Mouse (Mus musculus) testis, adult 2 months (tissue): ENCODE results near the gene Sds. TPM values are rescaled to one million over a fixed set of nuclear protein-coding genes. Genes with fewer than 3 reads are reported as not detected.

ENCODE experiments used
- H3K27ac ChIP-seq: fragments of 200-500 bp; 2 replicates; pipeline ENCODE4 v1.5.1; 2012; ENCODE audit warnings: low read depth, low read length; ENCODE audit not compliant: control insufficient read depth, insufficient read depth
- H3K27me3 ChIP-seq: fragments of 200-500 bp; 2 replicates; pipeline ENCODE4 v1.6.1; 2012; ENCODE audit warnings: mild to moderate bottlenecking, low read length, moderate library complexity; ENCODE audit not compliant: control insufficient read depth, insufficient read depth
- H3K36me3 ChIP-seq: fragments of 200-500 bp; 2 replicates; pipeline ENCODE4 v1.6.1; 2012; ENCODE audit warnings: mild to moderate bottlenecking, low read length; ENCODE audit not compliant: control insufficient read depth, insufficient read depth
- H3K4me1 ChIP-seq: fragments of 200-500 bp; 2 replicates; pipeline ENCODE4 v1.6.1; 2012; ENCODE audit warnings: low read length; ENCODE audit not compliant: control insufficient read depth, insufficient read depth
- H3K4me3 ChIP-seq: fragments of 200-500 bp; 2 replicates; pipeline ENCODE4 v1.5.1; 2012; ENCODE audit warnings: low read depth, mild to moderate bottlenecking, low read length, moderate library complexity, mixed read lengths; ENCODE audit not compliant: control insufficient read depth
- CTCF ChIP-seq: fragments of 200-500 bp; IDR thresholded peaks from 2 replicates; pipeline ENCODE4 v1.5.1; 2012; ENCODE audit warnings: low read depth, mild to moderate bottlenecking, inconsistent platforms, low read length, moderate library complexity; ENCODE audit not compliant: control insufficient read depth, insufficient read depth, insufficient replicate concordance
- POLR2A ChIP-seq: fragments of 200-500 bp; IDR thresholded peaks from 2 replicates; pipeline ENCODE4 v1.6.1; 2012; ENCODE audit warnings: low read depth, mild to moderate bottlenecking, inconsistent platforms, low read length, moderate library complexity; ENCODE audit not compliant: control insufficient read depth
- polyA plus RNA-seq: library from polyadenylated mRNA; depleted of rRNA; stranded (reverse); fragments of >200 nt; gene quantifications from 2 replicates; pipeline ENCODE4 v1.2.3, GENCODE M21; 2012

Gene Sds
- polyA plus RNA-seq, 1 experiment: 1.1 TPM

DNA sequence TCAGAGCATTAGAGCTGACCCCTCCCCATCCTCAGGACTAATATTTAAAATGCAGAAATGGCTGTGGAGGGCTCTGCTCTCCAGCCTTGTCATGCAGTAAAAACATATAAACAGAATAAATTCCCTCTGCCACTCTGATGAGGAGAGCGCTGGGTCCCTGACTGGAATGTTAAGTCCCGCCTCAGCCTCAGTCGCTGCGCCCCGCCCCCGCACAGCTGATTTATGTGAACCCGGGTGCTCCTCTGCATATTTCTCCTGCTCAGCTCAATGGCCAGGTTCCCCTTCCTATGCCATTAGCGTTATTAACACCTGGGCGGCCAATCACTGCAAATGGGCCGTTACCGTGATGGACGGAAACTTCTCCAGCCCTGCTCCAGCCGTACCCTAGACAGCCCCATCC is 29.0 kb upstream of the Sds start:
- Histone ChIP-seq H3K27ac (no peak overlapping the region), H3K36me3 (no peaks in the 10 kb centered on the region), H3K4me1 (no peaks in the 10 kb centered on the region), H3K4me3 (no peak overlapping the region), H3K27me3 (no peaks in the 10 kb centered on the region; the same call in 1 of the 2 replicates)
- TF ChIP-seq POLR2A (no peak), CTCF (no peak)

DNA sequence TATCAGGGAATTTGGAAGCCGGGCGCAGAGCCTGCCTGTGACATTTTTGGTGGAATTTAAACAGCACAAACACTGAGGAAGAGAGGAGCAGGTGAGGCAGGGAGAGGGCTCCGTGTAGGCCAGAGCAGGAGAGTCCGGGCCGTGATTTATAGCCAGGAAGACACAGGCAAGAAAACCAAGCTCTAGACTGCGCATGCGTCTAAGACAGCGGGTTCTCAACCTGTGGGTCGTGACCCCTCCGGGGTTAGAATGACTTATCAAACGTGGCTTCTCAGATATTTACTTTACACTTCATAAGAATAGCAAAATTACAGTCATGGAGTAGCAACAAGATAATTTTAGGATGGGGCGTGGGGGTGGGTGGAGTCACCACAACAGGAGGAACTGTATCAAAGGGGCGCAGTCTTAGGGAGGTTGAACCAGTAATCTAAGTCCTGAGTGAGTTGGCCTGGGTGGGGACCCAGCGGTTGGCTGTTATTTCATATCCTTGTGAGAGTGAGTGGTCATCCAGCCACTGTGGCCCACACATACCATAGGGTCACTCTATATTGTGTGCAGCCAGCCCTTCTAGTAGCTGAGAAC is 21.5 kb upstream of the Sds start:
- H3K4me1 ChIP-seq: peaks cover 13% of the 10 kb centered on the region
- H3K27me3 ChIP-seq: no peaks in the 10 kb centered on the region
- TF ChIP-seq POLR2A (no peak), CTCF (no peak)
- peak overlapping the region; percentile 45 for H3K4me3 ChIP-seq
- H3K27ac ChIP-seq: no peak overlapping the region
- H3K36me3 ChIP-seq: no peaks in the 10 kb centered on the region

DNA sequence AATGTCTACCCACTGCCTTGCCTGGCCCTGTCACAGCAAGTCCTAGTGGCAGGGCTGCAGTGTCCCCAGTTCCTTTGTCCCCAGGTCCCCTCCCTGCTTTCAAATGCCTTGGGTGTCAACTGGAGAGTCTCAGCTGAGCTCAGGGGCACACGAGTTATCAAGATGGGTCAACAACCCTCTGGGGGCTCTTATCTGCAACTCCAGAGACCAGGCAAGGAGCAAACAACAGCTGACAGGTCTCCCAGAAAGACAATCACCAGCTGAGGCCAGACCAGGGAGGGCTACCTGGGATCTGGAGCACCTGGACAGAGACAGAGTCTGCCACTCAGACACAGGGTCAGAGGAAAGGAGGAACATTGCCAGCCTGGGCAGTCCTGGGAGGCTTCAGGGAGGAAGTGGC is 20.1 kb upstream of the Sds start:
- H3K27me3 ChIP-seq: no peaks in the 10 kb centered on the region
- no peak overlapping the region for H3K27ac ChIP-seq
- peaks cover 13% of the 10 kb centered on the region for H3K4me1 ChIP-seq
- no peaks in the 10 kb centered on the region for H3K36me3 ChIP-seq
- H3K4me3 ChIP-seq: no peak overlapping the region
- TF ChIP-seq POLR2A (no peak), CTCF (no peak)

DNA sequence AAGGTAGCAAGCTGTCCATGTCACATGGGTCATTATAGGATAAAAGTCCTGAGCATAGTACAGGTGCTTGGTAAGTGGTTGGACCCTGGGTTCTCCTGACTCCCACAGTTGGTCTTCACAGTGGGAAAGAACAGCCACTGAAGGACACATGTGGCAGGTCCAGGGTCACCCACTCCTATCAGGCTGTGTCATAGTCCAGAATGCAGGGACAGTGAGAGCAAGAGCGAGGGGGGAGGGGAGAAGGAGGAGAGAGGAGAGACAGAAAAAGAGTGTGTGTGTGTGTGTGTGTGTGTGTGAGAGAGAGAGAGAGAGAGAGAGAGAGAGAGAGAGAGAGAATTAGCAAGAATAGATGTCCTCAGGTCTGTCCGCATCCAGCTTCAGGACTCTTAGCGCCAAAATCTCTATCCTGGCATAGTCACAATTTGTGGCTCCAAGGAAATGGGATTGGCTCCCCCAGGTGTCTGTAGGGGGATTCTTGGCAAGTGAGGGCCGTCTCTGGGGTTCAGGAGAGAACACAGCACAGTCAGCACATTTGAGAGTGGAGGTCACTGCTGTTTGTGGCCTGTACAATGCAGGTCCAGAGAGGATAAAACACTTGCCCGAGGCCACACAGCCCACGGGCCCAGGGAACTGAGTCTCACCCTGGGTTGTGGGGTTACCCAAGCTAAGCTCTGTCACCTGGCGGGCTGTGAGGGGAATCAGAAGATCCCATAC is 19.3 kb upstream of the Sds start:
- H3K36me3 ChIP-seq: no peaks in the 10 kb centered on the region
- H3K4me1 ChIP-seq: peaks cover 13% of the 10 kb centered on the region
- H3K27ac ChIP-seq: no peak overlapping the region
- H3K4me3 ChIP-seq: no peak overlapping the region
- no peaks in the 10 kb centered on the region for H3K27me3 ChIP-seq
- no peak for TF ChIP-seq CTCF
- TF ChIP-seq POLR2A: no peak

DNA sequence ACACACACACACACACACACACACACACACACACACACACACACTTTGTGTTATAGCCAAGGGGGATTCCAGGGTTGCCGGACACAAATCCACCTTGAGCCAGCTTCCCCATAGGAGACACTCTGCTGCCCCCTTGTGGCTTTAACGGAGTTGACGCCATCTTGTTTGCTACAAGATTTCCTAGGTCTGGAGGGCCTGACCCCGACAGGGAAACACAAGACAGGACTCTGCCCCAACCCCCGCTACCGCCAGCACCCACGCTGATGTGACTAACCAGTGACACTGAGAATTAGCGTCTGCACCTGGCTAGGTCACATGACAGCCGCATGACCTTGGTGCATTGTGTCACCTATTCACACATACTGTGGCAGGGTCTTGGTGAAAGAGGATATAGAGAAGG is 18.7 kb upstream of the Sds start:
- Histone ChIP-seq H3K27ac (no peak overlapping the region), H3K27me3 (no peaks in the 10 kb centered on the region)

DNA sequence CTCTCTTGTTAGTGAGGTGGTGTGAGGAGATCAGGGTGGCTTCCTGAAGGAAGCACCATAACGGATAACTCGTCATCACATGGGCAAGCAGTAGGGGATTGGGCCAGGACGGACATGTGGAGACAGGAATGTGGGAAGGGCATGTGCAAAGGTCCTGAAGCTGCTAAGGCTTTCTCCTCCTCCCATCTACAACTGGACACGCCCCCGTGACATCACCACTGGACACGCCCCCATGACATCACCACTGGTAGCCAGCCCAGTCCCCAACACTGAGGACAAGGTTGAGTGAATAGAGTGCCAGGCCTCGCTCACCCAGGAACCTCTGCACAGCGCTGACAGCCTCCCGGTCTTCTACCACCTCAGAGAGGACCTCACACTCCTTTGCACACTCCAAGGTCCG is 17.2 kb upstream of the Sds start:
- TF ChIP-seq POLR2A: no peak
- 0 out of 2 replicates have a peak, but pooled peaks have one; percentile 1 for TF ChIP-seq CTCF
- no peak overlapping the region for H3K27ac ChIP-seq

More for the DNA sequence above, 18.7 kb upstream of the Sds start:
- Histone ChIP-seq H3K36me3 (no peaks in the 10 kb centered on the region), H3K4me3 (no peak overlapping the region), H3K4me1 (peaks cover 13% of the 10 kb centered on the region)
- TF ChIP-seq CTCF (peak; percentile 71; the same call in 1 of the 2 replicates), POLR2A (no peak)

DNA sequence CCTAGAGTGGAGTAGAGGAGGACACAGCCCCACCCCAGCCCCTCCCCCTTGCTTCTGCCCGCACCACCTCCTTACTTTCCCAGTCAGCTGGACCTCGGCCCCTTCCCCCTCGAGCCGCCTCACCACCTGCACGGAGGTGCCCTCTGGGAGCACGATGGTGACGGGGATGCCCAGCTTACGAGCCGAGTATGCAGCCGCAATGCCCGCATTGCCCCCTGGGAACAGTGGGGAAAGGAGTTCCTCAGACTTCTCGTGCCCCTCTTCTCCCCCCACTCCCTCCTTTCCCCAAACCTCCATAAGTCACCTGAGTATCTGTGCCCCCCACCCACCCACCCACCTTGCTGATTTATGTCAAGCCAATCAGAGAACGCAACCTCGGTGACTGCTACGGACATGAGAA is 14.4 kb upstream of the Sds start:
- no peaks in the 10 kb centered on the region for H3K36me3 ChIP-seq
- no peak overlapping the region for H3K4me3 ChIP-seq
- no peaks in the 10 kb centered on the region for H3K27me3 ChIP-seq
- no peak overlapping the region for H3K27ac ChIP-seq
- peaks cover 4% of the 10 kb centered on the region; the same call in 1 of the 2 replicates for H3K4me1 ChIP-seq
- no peak for TF ChIP-seq CTCF
- no peak for TF ChIP-seq POLR2A

More for the DNA sequence above, 17.2 kb upstream of the Sds start:
- H3K4me1 ChIP-seq: peaks cover 13% of the 10 kb centered on the region
- H3K36me3 ChIP-seq: no peaks in the 10 kb centered on the region
- no peaks in the 10 kb centered on the region for H3K27me3 ChIP-seq
- no peak overlapping the region for H3K4me3 ChIP-seq
